Mouse (Mus musculus): ENCODE measurements at regions not wholly inside any gene's neighbourhood (a gene's known extent, or its start where the extent isn't known, plus 50 kb on each side); places are given as distances from the start of the nearest gene placed in this dataset.
"Not testable (repeated sequence)": the region's sequence is repeated elsewhere in the genome, so short reads cannot be mapped to it uniquely, and the experiment has no call there.

DNA sequence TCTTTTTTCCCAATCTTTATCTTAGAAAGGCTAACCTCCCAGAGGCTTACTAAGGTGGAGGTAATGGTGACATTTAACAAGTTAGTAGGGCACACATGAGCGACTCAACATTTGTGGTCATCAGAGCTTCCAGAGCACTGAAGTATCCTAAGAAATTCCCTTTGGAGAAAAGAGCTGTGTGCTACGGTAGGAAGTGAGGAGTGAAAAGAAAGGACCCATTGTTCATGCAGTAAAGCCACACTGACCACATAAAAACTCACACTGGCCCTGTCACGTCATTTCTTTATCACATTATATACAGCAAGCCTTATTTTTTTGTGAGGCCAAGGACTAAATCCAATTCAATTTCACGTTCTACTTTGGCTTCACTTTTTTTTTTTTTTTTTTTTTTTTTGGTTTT, 80.7 kb upstream of the Dynlt1c start:
- not testable (repeated sequence) for H3K4me1 ChIP-seq (replicated peaks; ENCODE audit: control insufficient read depth, insufficient read depth, low read length); ATAC-seq (ENCODE audit: low FRiP score); H3K4me3 ChIP-seq (replicated peaks; ENCODE audit: low read length); H3K27ac ChIP-seq; H3K4me2 ChIP-seq (replicated peaks); H3K9me3 ChIP-seq (ENCODE audit: control insufficient read depth, low read length); H3K36me3 ChIP-seq (replicated peaks; ENCODE audit: control insufficient read depth, insufficient read depth); H3K27me3 ChIP-seq (ENCODE audit: control insufficient read depth, insufficient read depth, low read length); H3K9ac ChIP-seq
- peak; percentile 18 for DNase-seq (ENCODE audit: low spot score)
- 48% methylated on average over 4 of the region's 4 CpGs for WGBS

DNA sequence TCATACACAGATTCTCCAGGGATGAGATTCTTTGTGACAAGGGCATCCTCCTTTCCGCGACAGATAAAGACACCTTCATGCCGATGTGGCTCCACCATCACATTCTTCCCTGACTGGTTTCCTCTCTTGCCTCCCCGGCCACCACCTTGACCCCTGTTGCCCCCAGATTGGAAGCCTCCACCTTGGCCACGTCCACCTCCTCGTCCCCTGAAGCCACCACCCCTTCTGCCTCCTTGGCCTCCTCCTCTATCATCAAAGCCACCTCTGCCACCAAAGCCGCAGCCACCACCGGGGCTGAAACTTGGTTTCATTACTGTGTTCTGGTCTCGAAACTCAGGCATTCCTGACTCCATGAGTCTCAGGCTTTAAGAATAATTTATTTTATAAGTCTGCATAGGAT, 79.3 kb upstream of the Dynlt1c start:
- H3K4me3 ChIP-seq (replicated peaks; ENCODE audit: low read length); H3K4me2 ChIP-seq (replicated peaks); H3K9me3 ChIP-seq (ENCODE audit: control insufficient read depth, low read length); H3K27me3 ChIP-seq (ENCODE audit: control insufficient read depth, insufficient read depth, low read length); H3K36me3 ChIP-seq (replicated peaks; ENCODE audit: control insufficient read depth, insufficient read depth); H3K9ac ChIP-seq; H3K4me1 ChIP-seq (replicated peaks; ENCODE audit: control insufficient read depth, insufficient read depth, low read length); DNase-seq (ENCODE audit: low spot score); H3K27ac ChIP-seq; ATAC-seq (ENCODE audit: low FRiP score): not testable (repeated sequence)
- WGBS: 84% methylated on average over 5 of the region's 9 CpGs

DNA sequence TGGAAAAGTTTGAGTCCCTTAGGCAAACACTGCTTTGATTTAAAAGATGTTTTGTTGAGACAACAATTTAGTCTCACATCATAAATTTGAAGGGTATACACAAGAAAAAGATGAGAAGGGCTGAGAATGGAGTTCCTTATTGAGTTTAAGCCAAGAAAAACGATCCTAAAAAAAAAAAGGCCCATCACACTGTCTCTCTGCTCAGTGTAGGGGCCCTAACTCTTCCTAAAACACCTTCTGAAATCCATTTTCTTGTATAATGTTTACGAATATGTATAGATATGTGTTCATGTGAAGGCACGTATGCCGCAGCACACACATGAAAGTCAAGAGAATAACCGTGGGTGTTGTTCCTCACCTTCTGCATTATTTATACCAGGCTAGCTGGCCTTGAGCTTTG, 62.7 kb upstream of the Dynlt1c start:
- H3K36me3 ChIP-seq (replicated peaks; ENCODE audit: control insufficient read depth, insufficient read depth); H3K27ac ChIP-seq; H3K4me2 ChIP-seq (replicated peaks); H3K9ac ChIP-seq; H3K27me3 ChIP-seq (ENCODE audit: control insufficient read depth, insufficient read depth, low read length); H3K4me1 ChIP-seq (replicated peaks; ENCODE audit: control insufficient read depth, insufficient read depth, low read length); H3K9me3 ChIP-seq (ENCODE audit: control insufficient read depth, low read length); H3K4me3 ChIP-seq (replicated peaks; ENCODE audit: low read length); DNase-seq (ENCODE audit: low spot score); ATAC-seq (ENCODE audit: low FRiP score): not testable (repeated sequence)
- no CpG with 5 or more reads among the region's 5 CpGs for WGBS

DNA sequence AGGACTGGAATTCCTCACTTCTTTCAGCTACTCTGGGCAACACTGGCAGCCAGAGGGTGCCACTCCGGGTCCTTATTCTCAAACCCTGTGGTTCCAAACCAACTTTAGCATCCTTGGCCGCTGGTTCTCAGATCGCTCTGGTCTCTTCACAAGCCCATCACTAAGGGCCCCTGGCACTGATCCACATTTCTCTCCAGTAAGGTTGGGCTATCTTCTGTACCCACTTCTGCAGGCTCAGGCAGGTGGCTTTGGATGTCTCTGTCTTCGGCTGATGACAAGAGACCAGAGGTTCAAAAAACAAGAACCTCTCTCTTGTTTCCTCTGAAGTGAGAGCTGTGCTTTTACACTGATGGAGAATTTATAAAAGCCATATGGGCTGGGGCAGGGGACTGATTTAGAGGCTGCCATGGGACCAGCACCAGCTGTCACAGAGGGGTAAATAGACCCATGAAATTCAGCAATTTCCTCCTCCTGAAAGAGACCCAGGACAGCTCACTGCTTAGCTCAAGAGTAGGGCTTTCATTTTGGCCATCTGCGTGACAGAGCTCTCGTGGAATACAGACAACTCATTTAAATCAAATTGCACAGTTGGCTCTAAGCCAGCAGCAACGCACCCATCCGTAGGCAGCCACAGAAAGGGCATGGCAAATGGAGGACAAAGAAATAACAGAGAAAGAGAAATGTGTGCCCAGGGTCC, 54.3 kb upstream of the Dynlt1c start:
- not testable (repeated sequence) for DNase-seq (ENCODE audit: low spot score); H3K9me3 ChIP-seq (ENCODE audit: control insufficient read depth, low read length); H3K4me2 ChIP-seq (replicated peaks); H3K27ac ChIP-seq; H3K9ac ChIP-seq; H3K4me1 ChIP-seq (replicated peaks; ENCODE audit: control insufficient read depth, insufficient read depth, low read length); H3K27me3 ChIP-seq (ENCODE audit: control insufficient read depth, insufficient read depth, low read length); H3K4me3 ChIP-seq (replicated peaks; ENCODE audit: low read length); H3K36me3 ChIP-seq (replicated peaks; ENCODE audit: control insufficient read depth, insufficient read depth)
- ATAC-seq (ENCODE audit: low FRiP score): peak; percentile 84
- WGBS: no CpG with 5 or more reads among the region's 8 CpGs

DNA sequence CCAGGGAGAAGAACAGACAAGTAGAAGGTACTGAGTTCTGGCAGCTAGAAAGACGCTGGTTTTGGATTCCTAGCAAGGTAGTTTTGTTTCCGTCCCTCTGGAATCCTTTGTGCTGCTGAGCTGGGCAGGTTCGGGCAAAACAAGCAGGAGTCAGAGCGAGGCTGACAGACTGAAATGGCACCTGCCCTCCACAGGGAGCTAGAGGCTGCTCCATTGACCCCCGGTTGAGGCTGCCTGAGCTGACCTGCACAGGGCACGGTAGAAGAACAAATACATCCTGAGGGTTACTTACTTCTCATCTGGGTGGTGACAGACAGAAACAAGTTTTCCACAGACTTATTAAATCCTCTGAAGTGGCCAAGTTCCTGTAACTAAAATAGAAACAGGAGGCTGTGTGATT, 53.5 kb upstream of the Dynlt1c start:
- not testable (repeated sequence) for DNase-seq (ENCODE audit: low spot score); H3K9ac ChIP-seq; H3K36me3 ChIP-seq (replicated peaks; ENCODE audit: control insufficient read depth, insufficient read depth); H3K4me1 ChIP-seq (replicated peaks; ENCODE audit: control insufficient read depth, insufficient read depth, low read length); H3K4me2 ChIP-seq (replicated peaks); H3K9me3 ChIP-seq (ENCODE audit: control insufficient read depth, low read length); H3K27me3 ChIP-seq (ENCODE audit: control insufficient read depth, insufficient read depth, low read length); ATAC-seq (ENCODE audit: low FRiP score); H3K4me3 ChIP-seq (replicated peaks; ENCODE audit: low read length); H3K27ac ChIP-seq
- WGBS: no CpG with 5 or more reads among the region's 6 CpGs
